Mouse (Mus musculus) spleen, adult 2 months (tissue): ENCODE measurements around the gene Trim62. TPM values are rescaled to one million over a fixed set of nuclear protein-coding genes. Genes with fewer than 3 reads are reported as not detected.

Experiments
- DNase-seq, 2 experiments: peaks; one replicate each; pipeline versions ENCODE4 v3.0.0 to v3.0.0-alpha.2; 2012 to 2021; ENCODE audit warnings: low spot score in 2 of 2, low read depth in 1 of 2
- H3K27ac ChIP-seq: fragments of 200-500 bp; 2 replicates; pipeline ENCODE4 v1.5.1; 2012; ENCODE audit warnings: low read length, inconsistent platforms; ENCODE audit not compliant: insufficient read depth
- H3K27me3 ChIP-seq: fragments of 200-500 bp; 2 replicates; pipeline ENCODE4 v1.6.1; 2012; ENCODE audit warnings: mild to moderate bottlenecking, moderate library complexity, low read length, inconsistent platforms; ENCODE audit not compliant: control insufficient read depth, insufficient read depth
- H3K36me3 ChIP-seq: fragments of 200-500 bp; 2 replicates; pipeline ENCODE4 v1.6.1; 2012; ENCODE audit warnings: mild to moderate bottlenecking, low read length, inconsistent platforms; ENCODE audit not compliant: control insufficient read depth, insufficient read depth
- H3K4me1 ChIP-seq: fragments of 200-500 bp; 2 replicates; pipeline ENCODE4 v1.6.1; 2011; ENCODE audit warnings: inconsistent platforms; ENCODE audit not compliant: control insufficient read depth, insufficient read depth, insufficient read length
- H3K4me3 ChIP-seq: fragments of 200-500 bp; 2 replicates; pipeline ENCODE4 v1.5.1; 2011; ENCODE audit warnings: mild to moderate bottlenecking, inconsistent platforms; ENCODE audit not compliant: insufficient read depth, insufficient read length; ENCODE audit errors: extremely low read depth
- CTCF ChIP-seq: fragments of 200-500 bp; IDR thresholded peaks from 2 replicates; pipeline ENCODE4 v1.5.1; 2011; ENCODE audit warnings: mild to moderate bottlenecking, inconsistent platforms; ENCODE audit not compliant: insufficient read depth, insufficient read length, insufficient replicate concordance; ENCODE audit errors: extremely low read depth
- POLR2A ChIP-seq: fragments of 200-500 bp; IDR thresholded peaks from 2 replicates; pipeline ENCODE4 v1.6.1; 2011; ENCODE audit warnings: low read depth, low read length, inconsistent platforms
- WGBS: fragments of 180-500 bp; shearing (Covaris S2); methylation state at CpG from one replicate; pipeline ENCODE4 v1.1.7; 2018; 5-methylcytosine and 5-hydroxymethylcytosine counted together
- polyA plus RNA-seq: library from polyadenylated mRNA; depleted of rRNA; stranded (reverse); fragments of >200 nt; gene quantifications from 2 replicates; pipeline ENCODE4 v1.2.3, GENCODE M21; 2012

Trim62 gene
- polyA plus RNA-seq, 1 experiment, result 3.9 TPM

DNA sequence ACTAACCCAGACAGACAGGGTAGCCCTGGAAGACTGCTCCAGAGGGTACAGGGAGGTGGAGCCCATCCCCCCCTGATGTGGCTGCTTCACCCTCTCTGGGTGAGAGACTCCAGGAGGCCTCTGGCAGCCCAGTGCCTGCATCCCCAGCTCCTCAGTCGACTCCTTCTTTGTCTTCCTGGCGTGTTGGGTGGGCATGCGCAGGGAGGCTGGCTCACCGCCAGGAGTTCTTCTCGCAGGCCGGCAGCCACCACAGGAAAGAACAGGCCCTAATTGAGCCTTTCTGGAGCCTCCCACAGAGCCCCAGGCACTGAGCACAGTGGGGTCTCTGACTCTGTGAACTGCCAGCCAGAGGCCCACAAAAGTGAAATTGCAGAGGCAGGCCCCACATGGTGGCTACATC is 16.0 kb downstream of the Trim62 start:
- no peak for DNase-seq
- H3K27me3 ChIP-seq, result no peaks in the 10 kb centered on the region
- 28% methylated on average over 6 of the region's 6 CpGs for WGBS
- no peaks in the 10 kb centered on the region for H3K36me3 ChIP-seq
- no peak overlapping the region for H3K27ac ChIP-seq
- no peak for TF ChIP-seq CTCF
- TF ChIP-seq POLR2A, result no peak
- H3K4me3 ChIP-seq, result no peak overlapping the region
- H3K4me1 ChIP-seq, result no peaks in the 10 kb centered on the region

DNA sequence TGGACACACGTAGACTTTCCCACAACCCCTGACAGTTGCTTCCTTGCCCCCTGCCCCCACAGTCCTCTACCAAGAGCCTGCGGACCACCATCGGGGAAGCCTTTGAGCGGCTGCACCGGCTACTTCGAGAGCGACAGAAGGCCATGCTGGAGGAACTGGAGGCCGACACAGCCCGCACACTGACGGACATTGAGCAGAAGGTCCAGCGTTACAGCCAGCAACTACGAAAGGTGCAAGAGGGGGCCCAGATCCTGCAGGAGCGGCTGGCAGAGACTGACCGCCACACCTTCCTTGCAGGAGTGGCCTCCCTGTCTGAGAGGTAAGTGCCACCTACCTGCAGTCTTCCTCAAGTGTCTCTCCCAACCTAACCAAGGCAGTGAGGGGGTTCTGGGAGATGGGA is 17.1 kb downstream of the Trim62 start:
- no peak overlapping the region for H3K4me3 ChIP-seq
- no peak overlapping the region for H3K27ac ChIP-seq
- TF ChIP-seq POLR2A, result no peak
- no peak for TF ChIP-seq CTCF
- H3K36me3 ChIP-seq, result no peaks in the 10 kb centered on the region
- H3K4me1 ChIP-seq, result no peaks in the 10 kb centered on the region
- no peaks in the 10 kb centered on the region for H3K27me3 ChIP-seq
- WGBS, result 95% methylated on average over 14 of the region's 14 CpGs
- no peak for DNase-seq

DNA sequence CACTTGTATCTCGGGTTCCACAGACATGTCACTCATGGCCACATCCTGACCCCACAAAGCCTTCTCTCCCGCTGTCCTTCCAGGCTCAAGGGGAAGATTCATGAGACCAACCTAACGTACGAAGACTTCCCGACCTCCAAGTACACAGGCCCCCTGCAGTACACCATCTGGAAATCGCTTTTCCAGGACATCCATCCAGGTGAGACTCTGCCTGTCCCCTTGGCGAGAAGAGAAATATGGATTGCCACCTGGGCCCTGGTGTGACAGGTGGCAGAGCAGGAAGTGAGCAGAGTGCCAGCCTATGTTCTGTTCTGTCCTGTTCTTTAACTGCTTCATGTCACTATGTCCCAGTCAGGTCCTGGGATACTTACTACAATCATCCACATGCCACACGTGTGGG is 19.0 kb downstream of the Trim62 start:
- H3K4me3 ChIP-seq, result no peak overlapping the region
- no peaks in the 10 kb centered on the region for H3K4me1 ChIP-seq
- TF ChIP-seq CTCF (no peak), POLR2A (no peak)
- 84% methylated on average over 8 of the region's 8 CpGs for WGBS
- no peaks in the 10 kb centered on the region for H3K27me3 ChIP-seq
- H3K36me3 ChIP-seq, result no peaks in the 10 kb centered on the region
- H3K27ac ChIP-seq, result no peak overlapping the region
- no peak for DNase-seq

DNA sequence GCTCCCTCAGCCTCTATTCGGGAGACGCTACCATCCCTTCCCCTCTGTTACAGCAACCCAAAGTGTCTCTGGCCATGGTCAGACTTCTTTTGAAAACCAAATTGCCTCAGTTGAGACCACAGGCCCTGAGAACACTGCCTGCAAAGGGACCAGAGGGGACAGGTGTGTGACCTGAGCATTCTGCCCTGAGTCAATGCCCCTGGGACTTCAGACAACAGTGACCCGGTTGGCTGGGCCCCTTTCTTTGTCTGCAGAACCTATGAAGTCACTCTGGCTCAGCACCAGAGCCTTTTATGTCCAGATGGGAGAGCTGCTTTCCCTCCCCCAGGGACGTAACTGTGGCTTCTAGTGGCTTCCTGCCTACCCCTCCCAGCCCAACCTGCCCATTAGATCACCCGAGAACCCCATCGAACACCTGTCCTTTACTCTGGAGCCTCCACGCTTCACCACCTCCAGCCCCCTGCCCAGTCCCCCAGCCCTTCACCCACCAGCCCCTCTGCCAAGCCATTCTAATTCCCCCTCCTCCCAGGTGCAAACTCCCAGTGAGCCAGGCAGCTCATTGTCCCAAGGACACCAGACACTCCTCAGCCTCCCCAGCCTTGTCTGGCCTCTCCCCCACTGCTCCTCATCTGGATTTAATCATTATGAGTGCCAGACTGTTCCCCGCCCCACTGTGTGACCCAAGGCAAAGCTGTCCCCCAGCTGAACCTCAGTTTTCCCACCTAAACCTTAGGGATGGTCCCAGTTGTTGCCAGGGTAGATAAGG is 20.8 kb downstream of the Trim62 start:
- Histone ChIP-seq H3K4me1 (no peaks in the 10 kb centered on the region), H3K4me3 (no peak overlapping the region), H3K36me3 (no peaks in the 10 kb centered on the region), H3K27me3 (no peaks in the 10 kb centered on the region), H3K27ac (no peak overlapping the region)
- no peak for DNase-seq
- TF ChIP-seq POLR2A (no peak), CTCF (no peak)
- WGBS, result 56% methylated on average over 8 of the region's 8 CpGs

DNA sequence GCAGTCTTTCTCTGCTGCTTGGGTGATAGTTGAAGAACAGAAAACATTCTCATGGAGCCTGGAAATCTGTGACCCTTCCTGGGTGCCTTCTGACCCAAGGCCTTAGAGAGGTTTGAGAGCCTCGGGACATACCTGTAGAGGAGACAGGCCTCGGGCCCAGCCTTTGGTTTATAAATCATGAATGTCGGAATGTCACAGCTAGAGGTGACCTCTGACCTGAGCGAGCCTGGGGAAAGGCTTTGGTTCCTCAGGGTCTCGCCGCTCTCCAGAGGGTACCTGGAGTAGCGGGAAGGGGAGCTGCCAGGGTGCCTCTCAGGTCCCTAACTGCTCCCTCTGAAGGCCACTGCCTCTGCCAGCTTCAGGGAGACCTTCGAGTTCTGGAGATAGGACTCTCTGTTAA is 21.9 kb downstream of the Trim62 start:
- H3K27ac ChIP-seq, result no peak overlapping the region
- H3K4me3 ChIP-seq, result no peak overlapping the region
- no peaks in the 10 kb centered on the region for H3K36me3 ChIP-seq
- H3K4me1 ChIP-seq, result no peaks in the 10 kb centered on the region
- WGBS, result 92% methylated on average over 8 of the region's 8 CpGs
- no peaks in the 10 kb centered on the region for H3K27me3 ChIP-seq
- TF ChIP-seq CTCF (no peak), POLR2A (no peak)
- DNase-seq, result no peak

DNA sequence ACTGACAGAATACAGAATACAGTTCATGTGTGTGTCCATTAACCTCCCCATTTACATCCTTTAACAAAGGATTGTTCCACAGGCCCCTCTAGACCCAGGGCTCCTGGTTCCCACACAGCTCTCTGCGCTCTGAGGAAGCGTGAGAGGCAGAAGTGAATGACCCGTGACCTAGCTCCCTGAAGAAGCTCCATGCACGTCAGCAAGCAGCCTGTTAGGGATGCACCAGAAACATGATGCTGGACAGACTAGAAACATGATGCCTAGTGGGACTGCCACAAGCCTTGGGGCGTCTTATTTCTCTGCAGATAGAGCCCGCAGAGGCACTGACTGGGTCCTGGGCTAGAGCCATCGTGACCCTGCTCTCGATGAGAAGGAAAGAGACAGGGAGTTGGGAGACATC is 23.4 kb downstream of the Trim62 start:
- H3K27me3 ChIP-seq, result no peaks in the 10 kb centered on the region
- WGBS, result 91% methylated on average over 8 of the region's 8 CpGs
- DNase-seq, result no peak

DNA sequence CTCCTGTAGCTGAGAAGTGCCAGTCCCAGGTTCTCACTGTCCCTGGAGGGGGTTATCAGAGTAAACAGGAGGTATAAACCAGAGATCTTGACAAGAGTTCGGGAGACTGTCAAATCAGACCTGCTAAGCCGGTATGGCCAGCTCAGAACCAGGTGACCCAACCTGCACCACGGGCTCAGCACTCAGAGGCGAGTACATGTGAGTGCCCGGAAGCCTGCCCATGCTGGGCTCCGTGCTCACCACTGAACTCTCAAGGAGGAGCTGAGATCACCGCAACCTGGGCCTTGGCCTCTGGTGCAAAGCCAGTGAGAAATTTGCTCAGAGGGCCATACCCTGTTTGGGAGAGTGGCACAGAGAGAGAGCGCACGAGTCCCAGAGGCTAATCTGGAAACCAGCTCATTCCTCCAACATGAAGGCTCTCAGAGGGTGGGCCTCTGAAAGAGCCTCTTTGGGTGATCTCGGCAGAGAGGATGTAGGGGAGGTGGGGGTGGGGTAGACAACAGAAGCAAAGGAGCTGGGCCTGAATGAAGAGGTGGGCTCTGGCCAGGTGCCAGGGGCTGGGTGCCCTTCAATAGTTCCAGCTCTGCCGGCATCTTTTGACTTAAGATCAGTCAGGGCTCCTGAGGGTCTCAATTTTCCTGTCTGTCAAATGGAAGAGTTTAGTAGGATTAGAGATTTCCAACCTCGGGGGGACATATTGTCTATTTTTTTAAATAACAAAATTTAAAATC is 24.0 kb downstream of the Trim62 start:
- Histone ChIP-seq H3K4me1 (no peaks in the 10 kb centered on the region), H3K27ac (no peak overlapping the region), H3K27me3 (no peaks in the 10 kb centered on the region), H3K4me3 (no peak overlapping the region), H3K36me3 (no peaks in the 10 kb centered on the region)
- WGBS, result 86% methylated on average over 12 of the region's 12 CpGs
- TF ChIP-seq POLR2A, result no peak
- no peak for TF ChIP-seq CTCF
- DNase-seq, result no peak

More for the DNA sequence above, 23.4 kb downstream of the Trim62 start:
- TF ChIP-seq CTCF (no peak), POLR2A (no peak)
- Histone ChIP-seq H3K27ac (no peak overlapping the region), H3K36me3 (no peaks in the 10 kb centered on the region), H3K4me3 (no peak overlapping the region), H3K4me1 (no peaks in the 10 kb centered on the region)
